11 mouse cellular contexts compared by ENCODE assay signal in genomic region chr4:154962683-154963082, GRCm38 (mm10). TPM values are rescaled to one million over a fixed set of nuclear protein-coding genes. Genes with fewer than 3 reads are reported as not detected.
DNase-seq lines count a peak whose midpoint lies in the region; ATAC-seq and TF ChIP-seq lines count a peak whose summit lies in the region.
"Had no signal": no experiment of that assay in that cellular context is flagged by ENCODE, and none has a peak within 500 bp of the region (broad histone marks: within the 10 kb centered on the region; RNA-seq: fewer than 3 reads in every experiment).

No protein-coding gene starts in this region.

- peak overlapping the region; percentile 83 for H3K9ac ChIP-seq in forebrain, embryonic 15.5 days (replicated peaks)
- peak overlapping the region; percentile 96 for H3K9ac ChIP-seq in midbrain, embryonic 13.5 days (replicated peaks)

- no peak for ATAC-seq in forebrain, embryonic 15.5 days (replicated peaks)
- no peak for ATAC-seq in midbrain, embryonic 13.5 days
- no peak for ATAC-seq in megakaryocyte, adult 5-6 weeks (ENCODE audit: poor library complexity, severe bottlenecking)
- ATAC-seq in frontal cortex, adult (ENCODE audit: low TSS enrichment) = no peak
- ATAC-seq: intestine, postnatal 0 days had no signal

- peak overlapping the region; percentile 98 for H3K27ac ChIP-seq in gastrocnemius, adult 2 months
- H3K27ac ChIP-seq in cortical plate, adult 2 months (ENCODE audit: insufficient read depth, low read length) = peak overlapping the region; percentile 13; the same call in 1 of the 2 replicates
- H3K27ac ChIP-seq in forebrain, embryonic 15.5 days (replicated peaks) = peak overlapping the region; percentile 96
- peak overlapping the region; percentile 93 for H3K27ac ChIP-seq in midbrain, embryonic 13.5 days
- H3K27ac ChIP-seq: heart, embryonic 10.5 days had no signal

- intact Hi-C loops in gastrocnemius, adult 2 months (cut with DNase I) = loop anchor here (5.0 kb wide), 2 partner anchors 85 to 105 kb away; partner anchors contain the start of gene Pex10

- TF ChIP-seq CTCF in gastrocnemius, adult 2 months (IDR thresholded peaks at IDR 0.05) = no peak
- TF ChIP-seq CTCF in cortical plate, adult 2 months (IDR thresholded peaks at IDR 0.05; ENCODE audit: extremely low read depth, insufficient read depth, low read length) = no peak

- peak overlapping the region; percentile 97 for H3K4me3 ChIP-seq in gastrocnemius, adult 2 months
- peak overlapping the region; percentile 93 for H3K4me3 ChIP-seq in cortical plate, adult 2 months (ENCODE audit: insufficient read depth, low read length)
- peak overlapping the region; percentile 82 for H3K4me3 ChIP-seq in forebrain, embryonic 15.5 days
- H3K4me3 ChIP-seq in midbrain, embryonic 13.5 days (replicated peaks) = peak overlapping the region; percentile 83

- H3K4me2 ChIP-seq in forebrain, embryonic 15.5 days (replicated peaks) = peak overlapping the region; percentile 84
- H3K4me2 ChIP-seq in midbrain, embryonic 13.5 days (replicated peaks) = peak overlapping the region; percentile 84

- H3K36me3 ChIP-seq in forebrain, embryonic 15.5 days = no peaks in the 10 kb centered on the region
- H3K36me3 ChIP-seq in midbrain, embryonic 13.5 days = no peaks in the 10 kb centered on the region; the same call in 1 of the 2 replicates

- H3K4me1 ChIP-seq in cortical plate, adult 2 months (ENCODE audit: control insufficient read depth, insufficient read depth, low read length) = peaks cover 3% of the 10 kb centered on the region
- peaks cover 80% of the 10 kb centered on the region for H3K4me1 ChIP-seq in forebrain, embryonic 15.5 days
- peaks cover 78% of the 10 kb centered on the region for H3K4me1 ChIP-seq in midbrain, embryonic 13.5 days (replicated peaks)

- H3K27me3 ChIP-seq in forebrain, embryonic 15.5 days = no peaks in the 10 kb centered on the region
- peaks cover 11% of the 10 kb centered on the region; the same call in 1 of the 2 replicates for H3K27me3 ChIP-seq in midbrain, embryonic 13.5 days

- TF ChIP-seq POLR2A in cortical plate, adult 2 months (IDR thresholded peaks at IDR 0.05; ENCODE audit: extremely low read depth, insufficient read depth, low read length) = no peak

- 21% methylated on average over 7 of the region's 7 CpGs for WGBS in forebrain, embryonic 15.5 days
- 21% methylated on average over 7 of the region's 7 CpGs for WGBS in midbrain, embryonic 13.5 days

- no peaks in the 10 kb centered on the region for H3K9me3 ChIP-seq in forebrain, embryonic 15.5 days
- H3K9me3 ChIP-seq in midbrain, embryonic 13.5 days = no peaks in the 10 kb centered on the region
- H3K9me3 ChIP-seq: heart, embryonic 10.5 days had no signal

- DNase-seq in gastrocnemius, adult 2 months = no peak
- no peak for DNase-seq in gastrocnemius, postnatal 4 days (ENCODE audit: low spot score in 2 of 2)
- no peak for DNase-seq in gastrocnemius, postnatal 10 days

RNA-seq across cellular contexts. Expression of gene Pank4, which starts 1.2 kb away (rescaled TPM):
- total RNA-seq in gastrocnemius, adult 2 months (2021) = 10 to 100 TPM; 33.8 to 43.6 TPM
- 10 to 100 TPM; 27.4 to 29.9 TPM for total RNA-seq in gastrocnemius, postnatal 4 days (2021)
- polyA plus RNA-seq in cortical plate, adult 2 months (2012; rRNA removed) = 64.5 and 68.2 TPM in 2 replicates
- polyA plus RNA-seq in forebrain, embryonic 15.5 days (2015; fragmentation: Nextera tagmentation; extraction: Ambion mirVana) = 43.5 and 48.9 TPM in 2 replicates
- polyA plus RNA-seq in midbrain, embryonic 13.5 days (2015; fragmentation: Nextera tagmentation; extraction: Ambion mirVana) = 42.0 and 43.3 TPM in 2 replicates
- total RNA-seq in megakaryocyte, adult 5-6 weeks (2015) = 28.8 and 36.1 TPM in 2 replicates
- 19.1 and 27.0 TPM in 2 replicates for total RNA-seq in megakaryocyte, adult 5-6 weeks (2017)
- total RNA-seq in gastrocnemius, postnatal 10 days (2021) = 10 to 100 TPM; 26.1 to 28.7 TPM

RNA-seq across cellular contexts. Expression of gene Hes5, which starts 2.0 kb away (rescaled TPM):
- not detected for total RNA-seq in gastrocnemius, adult 2 months (2021)
- under 1 TPM; 0.49 to 0.67 TPM for total RNA-seq in gastrocnemius, postnatal 4 days (2021)
- 25.9 and 28.2 TPM in 2 replicates for polyA plus RNA-seq in cortical plate, adult 2 months (2012; rRNA removed)
- polyA plus RNA-seq in forebrain, embryonic 15.5 days (2015; fragmentation: Nextera tagmentation; extraction: Ambion mirVana) = 125 and 127 TPM in 2 replicates
- polyA plus RNA-seq in midbrain, embryonic 13.5 days (2015; fragmentation: Nextera tagmentation; extraction: Ambion mirVana) = 291 and 346 TPM in 2 replicates
- total RNA-seq in megakaryocyte, adult 5-6 weeks (2015) = 0.25 and 0.27 TPM in 2 replicates
- total RNA-seq in megakaryocyte, adult 5-6 weeks (2017) = not detected in 2 replicates
- total RNA-seq in gastrocnemius, postnatal 10 days (2021) = under 1 TPM in 1 of 2 experiments, not detected in 1; 0.36 TPM
- total RNA-seq: MEL had no signal

RNA-seq across cellular contexts. Expression of gene Tnfrsf14, which starts 34.3 kb away (rescaled TPM):
- 1 to 10 TPM; 1.1 to 2.5 TPM for total RNA-seq in gastrocnemius, adult 2 months (2021)
- 1 to 10 TPM; 3.2 to 4.3 TPM for total RNA-seq in gastrocnemius, postnatal 4 days (2021)
- 2.3 TPM in 2 replicates for polyA plus RNA-seq in cortical plate, adult 2 months (2012; rRNA removed)
- 0.36 TPM in 1 of 2 replicates, not detected in the other for polyA plus RNA-seq in forebrain, embryonic 15.5 days (2015; fragmentation: Nextera tagmentation; extraction: Ambion mirVana)
- polyA plus RNA-seq in midbrain, embryonic 13.5 days (2015; fragmentation: Nextera tagmentation; extraction: Ambion mirVana) = 0.40 TPM in 2 replicates
- total RNA-seq in megakaryocyte, adult 5-6 weeks (2015) = 87.1 and 142 TPM in 2 replicates
- 67.2 and 77.3 TPM in 2 replicates for total RNA-seq in megakaryocyte, adult 5-6 weeks (2017)
- 1 to 10 TPM; 1.8 to 4.2 TPM for total RNA-seq in gastrocnemius, postnatal 10 days (2021)

Comparison
In these comparisons a context has a peak if more than half of its experiments do, and no peak if none do; other contexts are left out.
1. H3K27ac ChIP-seq: peak in every context shown above with its lines; median percentile 98 in gastrocnemius, adult 2 months; 96 in forebrain, embryonic 15.5 days; 93 in midbrain, embryonic 13.5 days; 13 in cortical plate, adult 2 months.
2. RNA of gene Tnfrsf14, which starts 34.3 kb away (total RNA-seq): 67.2 to 142 TPM in megakaryocyte, adult 5-6 weeks; 3.2 to 4.3 TPM in gastrocnemius, postnatal 4 days, 1.8 to 4.2 TPM in gastrocnemius, postnatal 10 days and 1.1 to 2.5 TPM in gastrocnemius, adult 2 months; every median in the first group is over 10 times any median in the second.
3. Peak in every context shown above with its lines, with median percentiles within 50 percentile points of each other: H3K4me3 ChIP-seq.